Mouse (Mus musculus) embryonic stem cell, embryonic (primary cell): Measurements from ENCODE around the gene Irs3.

Source experiments
- CTCF ChIA-PET, 4 experiments: fragments of 300-600 bp in 2 of 4; fragments of 350-600 bp in 2 of 4; sonication (Branson Sonifier 250); formaldehyde crosslinking; loops; one replicate each; lab custom pipeline; 2022; ENCODE audit warnings: inconsistent platforms in 2 of 4; lab: Charles Lee
- POLR2A ChIA-PET, 4 experiments: fragments of 300-600 bp in 2 of 4; fragments of 350-600 bp in 2 of 4; sonication (Branson Sonifier 250); formaldehyde crosslinking; loops; one replicate each; lab custom pipeline; 2022; ENCODE audit warnings: antibody characterized with exemption in 4 of 4, inconsistent platforms in 1 of 4; lab: Charles Lee

Gene Irs3

GRCm38 (mm10) chr5:137623937-137624530, 21.5 kb downstream of the Irs3 start:
- ChIA-PET CTCF (interaction anchor here in 2 of 4 experiments (0.6 to 1.2 kb wide), 5 partner anchors 18 to 534 kb away, joined by 3 to 5 read pairs (median 3); no protein-coding TSS in a partner anchor), POLR2A (interaction anchor here in 3 of 4 experiments (0.6 to 13.0 kb wide), 11 partner anchors 10 to 291 kb away, joined by 3 to 163 read pairs (median 3); partner anchors contain the start of genes Pcolce (in 2 of the 3), Sap25 (in 2 of the 3) and Irs3 (in 1 of the 3))

- POLR2A ChIA-PET: interaction anchor here in 3 of 4 experiments (0.7 to 6.4 kb wide), 11 partner anchors 8 to 145 kb away, joined by 3 to 126 read pairs (median 5); partner anchors contain the start of genes Fbxo24 (in 2 of the 3), Gm20605 (in 2 of the 3), Lrch4 (in 2 of the 3) and Mospd3 (in 1 of the 3)
- CTCF ChIA-PET: interaction anchor here in 3 of 4 experiments (0.7 to 1.4 kb wide), 3 partner anchors 13 to 1869 kb away, joined by 3 to 4 read pairs (median 4); no protein-coding TSS in a partner anchor
Measured at GRCm38 (mm10) chr5:137615347-137615746, 30.2 kb downstream of the Irs3 start.

GRCm38 (mm10) chr5:137614921-137615320, 30.6 kb downstream of the Irs3 start:
- ChIA-PET CTCF (interaction anchor here in 3 of 4 experiments (0.7 to 1.7 kb wide), 6 partner anchors 9 to 1869 kb away, joined by 3 to 6 read pairs (median 4); no protein-coding TSS in a partner anchor), POLR2A (interaction anchor here in 3 of 4 experiments (0.5 to 6.4 kb wide), 16 partner anchors 8 to 172 kb away, joined by 3 to 126 read pairs (median 4); partner anchors contain the start of genes Fbxo24 (in 2 of the 3), Gm20605 (in 2 of the 3), Lrch4 (in 2 of the 3) and Mospd3 (in 2 of the 3))

GRCm38 (mm10) chr5:137613550-137613949, 32.0 kb downstream of the Irs3 start, which contains the start of gene Pcolce:
Gene Pcolce (minus strand): TSS chr5:137613784.
- POLR2A ChIA-PET: interaction anchor here (0.6 to 6.4 kb wide), 30 partner anchors 8 to 672 kb away, joined by 3 to 126 read pairs (median 4); partner anchors contain the start of genes Fbxo24 (in 3 of the 4), Gm20605 (in 3 of the 4), Lrch4 (in 3 of the 4) and Mospd3 (in 2 of the 4)
- CTCF ChIA-PET: interaction anchor here (0.6 to 1.7 kb wide), 17 partner anchors 8 to 604 kb away, joined by 3 to 6 read pairs (median 3); partner anchors contain the start of genes Fbxo24 (in 1 of the 4), Lrch4 (in 1 of the 4), Pop7 (in 1 of the 4) and Sap25 (in 1 of the 4)

DNA sequence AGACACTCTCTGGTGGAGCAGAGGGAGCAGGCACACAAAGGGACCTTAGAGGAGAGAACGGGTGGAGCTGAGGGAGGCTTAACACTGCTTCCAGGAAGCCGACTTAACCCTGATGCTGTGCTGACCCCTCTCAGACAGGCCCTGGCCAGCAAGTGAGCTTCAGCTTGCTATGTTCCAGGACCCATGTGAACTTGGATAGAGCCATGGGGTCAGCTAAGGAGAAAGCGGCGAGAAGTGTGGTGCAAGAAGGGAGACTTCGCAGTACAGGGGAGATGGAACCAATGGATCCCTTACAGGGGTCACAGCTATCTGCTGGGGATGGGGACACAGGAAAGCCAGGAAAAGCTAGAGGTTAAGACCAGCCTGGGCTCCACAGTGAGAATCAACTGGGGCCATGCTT, 32.4 kb downstream of the Irs3 start:
- POLR2A ChIA-PET: interaction anchor here (0.6 to 6.4 kb wide), 29 partner anchors 9 to 672 kb away, joined by 3 to 126 read pairs (median 4); partner anchors contain the start of genes Fbxo24 (in 3 of the 4), Gm20605 (in 3 of the 4), Lrch4 (in 3 of the 4) and Mospd3 (in 2 of the 4)

GRCm38 (mm10) chr5:137611245-137611602, 34.3 kb downstream of the Irs3 start:
- POLR2A ChIA-PET: interaction anchor here in 3 of 4 experiments (0.6 to 6.4 kb wide), 20 partner anchors 9 to 559 kb away, joined by 3 to 126 read pairs (median 4); partner anchors contain the start of genes Pop7 (in 3 of the 3), Fbxo24 (in 2 of the 3), Gm20605 (in 2 of the 3) and Lrch4 (in 2 of the 3)
- CTCF ChIA-PET: interaction anchor here (0.5 to 1.8 kb wide), 9 partner anchors 11 to 141 kb away, joined by 3 to 9 read pairs (median 4); partner anchors contain the start of genes Sap25 (in 2 of the 4) and Pop7 (in 1 of the 4)

More for the DNA sequence above, 32.4 kb downstream of the Irs3 start:
- CTCF ChIA-PET: interaction anchor here (0.6 to 1.7 kb wide), 15 partner anchors 14 to 603 kb away, joined by 3 to 6 read pairs (median 3); partner anchors contain the start of genes Fbxo24 (in 1 of the 4), Lrch4 (in 1 of the 4), Pop7 (in 1 of the 4) and Sap25 (in 1 of the 4)

DNA sequence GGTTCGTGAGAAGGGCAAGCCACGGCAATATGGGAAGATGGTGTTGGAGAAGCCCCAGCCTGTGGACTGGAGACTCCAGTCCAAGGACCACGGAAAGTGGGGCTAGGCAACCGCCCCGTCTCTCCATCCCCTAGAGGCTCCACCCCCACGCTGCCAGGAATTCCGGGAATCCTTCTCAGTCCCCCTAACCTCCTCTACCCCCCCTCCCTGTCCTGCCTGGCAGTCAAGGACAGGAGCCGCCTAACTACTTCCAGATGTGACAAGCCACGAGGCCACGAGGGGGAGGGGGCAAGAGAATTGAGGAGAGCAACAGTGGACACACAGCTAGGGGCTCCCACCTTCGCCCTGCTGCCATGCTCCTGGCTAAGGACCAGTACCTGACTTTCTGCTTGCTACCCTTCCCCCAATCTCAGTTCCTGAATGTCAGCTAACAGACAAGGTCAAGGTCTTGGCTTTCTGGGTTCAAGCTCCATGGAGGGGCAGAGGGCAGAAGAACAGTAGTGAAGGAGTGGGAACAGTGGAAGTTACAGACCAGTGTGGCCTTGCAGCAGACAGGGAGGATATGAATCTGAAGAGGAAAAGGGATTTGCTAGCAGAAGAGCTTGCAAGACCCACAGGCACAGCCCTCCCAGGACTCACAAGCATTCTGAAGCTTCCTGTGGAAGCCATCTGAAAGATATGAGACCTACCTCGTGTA, 34.8 kb downstream of the Irs3 start:
- ChIA-PET CTCF (interaction anchor here (0.6 to 1.8 kb wide), 8 partner anchors 10 to 142 kb away, joined by 3 to 9 read pairs (median 4); partner anchors contain the start of genes Sap25 (in 2 of the 4) and Pop7 (in 1 of the 4)), POLR2A (interaction anchor here in 3 of 4 experiments (0.6 to 6.4 kb wide), 19 partner anchors 8 to 560 kb away, joined by 3 to 126 read pairs (median 4); partner anchors contain the start of genes Pop7 (in 3 of the 3), Fbxo24 (in 2 of the 3), Gm20605 (in 2 of the 3) and Lrch4 (in 2 of the 3))

GRCm38 (mm10) chr5:137610056-137610455, 35.5 kb downstream of the Irs3 start:
- ChIA-PET CTCF (interaction anchor here in 1 of 4 experiments (1.6 kb wide), 2 partner anchors 31 to 108 kb away, joined by 7 to 9 read pairs; partner anchors contain the start of genes Pop7 and Sap25), POLR2A (interaction anchor here in 2 of 4 experiments (0.9 to 6.4 kb wide), 11 partner anchors 9 to 108 kb away, joined by 3 to 126 read pairs (median 10); partner anchors contain the start of genes Fbxo24 (in 2 of the 2), Gm20605 (in 2 of the 2), Lrch4 (in 2 of the 2) and Mospd3 (in 1 of the 2))

DNA sequence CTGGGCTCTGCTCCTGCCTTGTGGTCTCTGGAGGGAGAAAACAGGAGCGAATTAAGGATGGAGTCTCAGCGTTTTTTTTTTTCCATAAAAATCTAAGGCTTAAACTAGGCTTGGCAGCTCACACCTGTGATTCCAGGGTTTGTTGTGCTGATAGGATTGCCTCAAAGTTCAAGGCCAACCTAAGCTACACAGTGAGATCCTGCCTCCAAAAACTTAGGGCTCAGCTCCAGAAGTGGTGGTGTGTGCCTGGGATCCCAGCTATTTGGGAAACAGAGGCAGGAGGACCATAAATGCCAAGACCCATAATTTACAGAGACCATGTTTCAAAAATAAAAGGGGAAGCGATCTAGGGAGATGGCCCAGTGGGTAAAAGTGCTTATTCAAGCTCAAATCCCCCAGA, 36.2 kb downstream of the Irs3 start:
- POLR2A ChIA-PET: interaction anchor here (0.6 to 3.3 kb wide), 25 partner anchors 9 to 315 kb away, joined by 3 to 20 read pairs (median 4); partner anchors contain the start of genes Sap25 (in 2 of the 4), Fbxo24 (in 1 of the 4), Gm20605 (in 1 of the 4) and Lrch4 (in 1 of the 4)
- CTCF ChIA-PET: interaction anchor here in 3 of 4 experiments (0.6 to 1.3 kb wide), 5 partner anchors 23 to 321 kb away, joined by 3 to 6 read pairs (median 3); partner anchors contain the start of gene Sap25 (in 1 of the 3)

GRCm38 (mm10) chr5:137608654-137609190, 36.8 kb downstream of the Irs3 start:
- CTCF ChIA-PET: interaction anchor here in 2 of 4 experiments (0.9 to 1.3 kb wide), 4 partner anchors 22 to 48 kb away, joined by 3 to 4 read pairs (median 3); partner anchors contain the start of genes Sap25 (in 1 of the 2) and Tfr2 (in 1 of the 2)
- POLR2A ChIA-PET: interaction anchor here (0.5 to 3.3 kb wide), 26 partner anchors 8 to 177 kb away, joined by 3 to 20 read pairs (median 4); partner anchors contain the start of genes Sap25 (in 2 of the 4), Fbxo24 (in 1 of the 4), Gm20605 (in 1 of the 4) and Irs3 (in 1 of the 4)

GRCm38 (mm10) chr5:137607860-137608653, 37.5 kb downstream of the Irs3 start:
- CTCF ChIA-PET: interaction anchor here in 2 of 4 experiments (0.6 to 1.3 kb wide), 3 partner anchors 22 to 49 kb away, joined by 3 read pairs; partner anchors contain the start of gene Tfr2 (in 1 of the 2)

GRCm38 (mm10) chr5:137601365-137601729, 44.2 kb downstream of the Irs3 start:
- CTCF ChIA-PET: interaction anchor here in 1 of 4 experiments (0.8 kb wide), 1 partner anchor 34 kb away, joined by 4 read pairs; no protein-coding TSS in a partner anchor
- POLR2A ChIA-PET: interaction anchor here in 3 of 4 experiments (0.6 to 3.0 kb wide), 12 partner anchors 9 to 489 kb away, joined by 3 to 40 read pairs (median 4); partner anchors contain the start of genes Fbxo24 (in 2 of the 3), Gm20605 (in 1 of the 3), Lrch4 (in 1 of the 3) and Pcolce (in 1 of the 3)

More at GRCm38 (mm10) chr5:137607860-137608653, 37.5 kb downstream of the Irs3 start:
- POLR2A ChIA-PET: interaction anchor here (0.5 to 3.3 kb wide), 23 partner anchors 8 to 552 kb away, joined by 3 to 20 read pairs (median 5); partner anchors contain the start of genes Fbxo24 (in 1 of the 4), Gm20605 (in 1 of the 4), Irs3 (in 1 of the 4) and Lrch4 (in 1 of the 4)

DNA sequence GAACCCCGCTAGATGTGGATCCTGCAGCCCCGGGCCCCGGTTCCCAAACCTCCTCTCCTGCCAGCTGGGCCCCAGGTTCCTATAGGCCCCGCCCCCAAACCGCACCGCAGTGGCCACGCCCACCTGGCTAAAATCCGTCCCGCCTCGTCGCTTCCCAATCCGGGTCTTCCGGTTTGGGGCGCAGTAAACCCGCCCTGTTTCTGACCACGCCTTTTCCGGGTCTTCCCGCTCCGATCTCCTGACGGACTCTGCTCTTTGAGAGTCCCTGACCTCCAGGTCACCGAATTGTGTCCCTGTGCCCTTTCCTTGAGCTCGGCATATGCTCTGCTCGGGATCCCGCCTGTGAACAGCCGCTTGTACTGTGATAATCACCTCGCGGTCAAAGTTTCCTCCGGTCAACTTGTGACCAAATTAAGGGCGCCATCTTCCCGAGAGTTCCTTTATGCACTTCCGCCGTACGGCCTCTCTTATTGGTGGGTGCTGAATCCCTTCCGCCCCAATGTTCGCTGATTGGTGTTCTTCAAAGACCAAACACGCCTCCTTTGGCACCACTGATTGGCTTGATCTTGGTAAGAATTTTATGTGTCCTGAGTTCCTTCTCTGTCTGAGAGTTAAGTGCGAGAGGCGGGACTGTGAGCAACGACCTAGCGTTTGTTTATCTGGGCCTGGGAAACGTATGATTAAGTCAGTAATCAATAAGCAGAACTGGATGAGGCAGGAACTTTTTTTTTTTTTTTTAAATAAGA, 44.7 kb downstream of the Irs3 start, which contains the start of gene Mospd3:
Gene Mospd3 (minus strand): TSS at position 440 of the 746 bp plus-strand sequence.
- ChIA-PET POLR2A (interaction anchor here (0.6 to 3.0 kb wide), 51 partner anchors 8 to 555 kb away, joined by 3 to 40 read pairs (median 4); partner anchors contain the start of genes Pcolce (in 3 of the 4), Fbxo24 (in 2 of the 4), Gm20605 (in 2 of the 4) and Pop7 (in 2 of the 4)), CTCF (interaction anchor here (0.5 to 1.5 kb wide), 13 partner anchors 10 to 373 kb away, joined by 3 to 8 read pairs (median 4); partner anchors contain the start of genes Fbxo24 (in 1 of the 4), Lrch4 (in 1 of the 4) and Pop7 (in 1 of the 4))

- CTCF ChIA-PET: interaction anchor here (0.5 to 1.5 kb wide), 15 partner anchors 10 to 373 kb away, joined by 3 to 7 read pairs (median 3); partner anchors contain the start of genes Fbxo24 (in 1 of the 4), Lrch4 (in 1 of the 4) and Pop7 (in 1 of the 4)
- POLR2A ChIA-PET: interaction anchor here (0.7 to 3.0 kb wide), 49 partner anchors 8 to 555 kb away, joined by 3 to 40 read pairs (median 4); partner anchors contain the start of genes Pcolce (in 3 of the 4), Gm20605 (in 2 of the 4), Pop7 (in 2 of the 4) and Ap1s1 (in 1 of the 4)
Measured at GRCm38 (mm10) chr5:137600281-137600618, 45.3 kb downstream of the Irs3 start.
